Mouse (Mus musculus) forebrain, embryonic 13.5 days (tissue): ENCODE data around the gene Cobll1. TPM values are rescaled to one million over a fixed set of nuclear protein-coding genes. Genes with fewer than 3 reads are reported as not detected.

Experiments used
- ATAC-seq: fragments of 200-750 bp; cut with Nextera tagmentation; 2 replicates; pipeline ENCODE4 v1.8.0; 2017
- H3K27ac ChIP-seq: fragments of 300-500 bp; sonication (generic); 2 replicates; pipeline ENCODE4 v1.5.1; 2015; ENCODE audit warnings: inconsistent platforms, mild to moderate bottlenecking, moderate library complexity
- H3K27me3 ChIP-seq: fragments of 300-500 bp; sonication (generic); 2 replicates; pipeline ENCODE4 v1.6.1; 2015; ENCODE audit warnings: mild to moderate bottlenecking, inconsistent platforms
- H3K36me3 ChIP-seq: fragments of 300-500 bp; sonication (generic); 2 replicates; pipeline ENCODE4 v1.6.1; 2015; ENCODE audit warnings: mild to moderate bottlenecking, inconsistent platforms; ENCODE audit not compliant: poor library complexity, severe bottlenecking
- H3K4me1 ChIP-seq: fragments of 300-500 bp; sonication (generic); 2 replicates; pipeline ENCODE4 v1.6.1; 2015; ENCODE audit warnings: inconsistent platforms
- H3K4me2 ChIP-seq: fragments of 300-500 bp; sonication (generic); 2 replicates; pipeline ENCODE4 v1.6.1; 2015; ENCODE audit warnings: inconsistent platforms, mild to moderate bottlenecking, moderate library complexity
- H3K4me3 ChIP-seq: fragments of 300-500 bp; sonication (generic); 2 replicates; pipeline ENCODE4 v1.5.1; 2015; ENCODE audit warnings: mild to moderate bottlenecking, inconsistent platforms
- H3K9ac ChIP-seq: fragments of 300-500 bp; sonication (generic); 2 replicates; pipeline ENCODE4 v1.6.1; 2015; ENCODE audit warnings: mild to moderate bottlenecking, inconsistent platforms
- H3K9me3 ChIP-seq: fragments of 300-500 bp; sonication (generic); replicated peaks from 2 replicates; pipeline ENCODE4 v1.6.1; 2016; ENCODE audit warnings: inconsistent platforms
- WGBS: fragments of 180-500 bp; shearing (Covaris S2); methylation state at CpG from one replicate; pipeline ENCODE4 v1.1.7; 2015; 5-methylcytosine and 5-hydroxymethylcytosine counted together
- polyA plus RNA-seq: library from polyadenylated mRNA; unstranded; fragments of >200 nt; fragmentation: Nextera tagmentation; extraction: Ambion mirVana; gene quantifications from 2 replicates; pipeline ENCODE4 v1.2.1, GENCODE M21; 2015

The Cobll1 gene
- polyA plus RNA-seq, 1 experiment from 2014 or later = 2.7 TPM

GRCm38 (mm10) chr2:65214556-65214955, 24.6 kb downstream of the Cobll1 start:
- H3K9ac ChIP-seq = no peak overlapping the region
- no peak overlapping the region for H3K4me2 ChIP-seq
- WGBS = 97% methylated on average over 1 of the region's 1 CpGs
- H3K27ac ChIP-seq = no peak overlapping the region
- no peaks in the 10 kb centered on the region for H3K9me3 ChIP-seq
- H3K4me1 ChIP-seq = no peaks in the 10 kb centered on the region
- H3K4me3 ChIP-seq = no peak overlapping the region
- ATAC-seq = no peak
- no peaks in the 10 kb centered on the region for H3K27me3 ChIP-seq
- H3K36me3 ChIP-seq = no peaks in the 10 kb centered on the region

- WGBS = 93% methylated on average over 3 of the region's 3 CpGs
- H3K4me1 ChIP-seq = no peaks in the 10 kb centered on the region
These were observed 25.5 kb downstream of the Cobll1 start for GRCm38 (mm10) chr2:65213675-65214074.

DNA sequence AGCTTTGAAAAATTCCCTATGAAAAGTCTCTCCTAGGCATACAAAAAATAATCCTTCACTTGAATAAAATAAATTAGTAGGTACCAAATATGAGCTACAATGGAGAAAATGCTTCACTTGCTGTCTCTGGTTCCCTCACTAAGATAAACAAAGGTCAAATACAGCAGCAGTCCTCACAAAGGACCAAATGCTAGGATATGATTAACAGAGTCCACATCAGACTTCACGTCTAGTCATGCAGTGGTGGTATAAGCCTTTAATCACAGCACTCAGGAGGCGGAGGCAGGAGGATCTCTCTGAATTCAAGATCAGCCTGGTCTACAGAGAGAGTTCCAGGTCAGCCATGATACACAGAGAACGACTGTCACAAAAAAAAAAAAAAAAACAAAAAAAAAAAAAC, 27.6 kb downstream of the Cobll1 start:
- Histone ChIP-seq H3K9ac (no peak overlapping the region), H3K4me2 (no peak overlapping the region), H3K27ac (no peak overlapping the region), H3K4me3 (no peak overlapping the region), H3K4me1 (no peaks in the 10 kb centered on the region), H3K9me3 (no peaks in the 10 kb centered on the region), H3K36me3 (no peaks in the 10 kb centered on the region), H3K27me3 (no peaks in the 10 kb centered on the region)
- no peak for ATAC-seq
- 88% methylated on average over 3 of the region's 3 CpGs for WGBS

More at GRCm38 (mm10) chr2:65213675-65214074, 25.5 kb downstream of the Cobll1 start:
- no peak for ATAC-seq
- H3K9me3 ChIP-seq = no peaks in the 10 kb centered on the region
- H3K4me3 ChIP-seq = no peak overlapping the region
- H3K9ac ChIP-seq = no peak overlapping the region
- no peaks in the 10 kb centered on the region for H3K36me3 ChIP-seq
- H3K27me3 ChIP-seq = no peaks in the 10 kb centered on the region
- H3K4me2 ChIP-seq = no peak overlapping the region
- H3K27ac ChIP-seq = no peak overlapping the region

GRCm38 (mm10) chr2:65207750-65208149, 31.5 kb downstream of the Cobll1 start:
- Histone ChIP-seq H3K36me3 (no peaks in the 10 kb centered on the region), H3K4me2 (no peak overlapping the region), H3K27ac (no peak overlapping the region), H3K9ac (no peak overlapping the region), H3K4me1 (no peaks in the 10 kb centered on the region), H3K27me3 (no peaks in the 10 kb centered on the region), H3K4me3 (no peak overlapping the region), H3K9me3 (no peaks in the 10 kb centered on the region)
- ATAC-seq = no peak
- WGBS = 96% methylated on average over 2 of the region's 2 CpGs

DNA sequence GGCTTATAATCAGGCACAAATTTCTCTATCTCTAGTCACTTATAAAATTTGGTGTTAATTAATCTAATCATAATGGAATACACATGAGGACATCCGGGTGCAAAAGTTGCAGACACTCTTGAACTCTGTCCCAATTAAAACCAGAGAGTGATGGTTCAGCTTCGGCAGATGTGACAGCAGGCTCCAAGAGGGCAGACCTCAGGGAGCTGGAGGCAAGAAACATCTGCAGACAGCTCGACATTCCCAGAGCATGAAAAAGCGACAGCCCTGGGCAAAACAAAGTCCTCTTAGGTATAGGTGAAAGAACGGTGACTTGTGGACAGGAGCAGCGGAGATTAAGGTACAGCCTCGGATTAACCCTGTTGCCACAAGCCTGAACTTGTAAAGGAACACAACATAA, 35.5 kb downstream of the Cobll1 start:
- Histone ChIP-seq H3K4me1 (no peaks in the 10 kb centered on the region), H3K27ac (no peak overlapping the region), H3K4me2 (no peak overlapping the region), H3K9me3 (no peaks in the 10 kb centered on the region), H3K4me3 (no peak overlapping the region), H3K36me3 (no peaks in the 10 kb centered on the region), H3K27me3 (no peaks in the 10 kb centered on the region), H3K9ac (no peak overlapping the region)
- WGBS = 82% methylated on average over 7 of the region's 7 CpGs
- no peak for ATAC-seq

- ATAC-seq = no peak
- no peaks in the 10 kb centered on the region for H3K36me3 ChIP-seq
- no peaks in the 10 kb centered on the region for H3K4me1 ChIP-seq
- no peak overlapping the region for H3K4me3 ChIP-seq
- no peak overlapping the region for H3K4me2 ChIP-seq
- no peak overlapping the region for H3K9ac ChIP-seq
- H3K9me3 ChIP-seq = no peaks in the 10 kb centered on the region
- 87% methylated on average over 9 of the region's 9 CpGs for WGBS
- no peaks in the 10 kb centered on the region for H3K27me3 ChIP-seq
- H3K27ac ChIP-seq = no peak overlapping the region
These were observed 39.5 kb downstream of the Cobll1 start for GRCm38 (mm10) chr2:65199706-65200105.

DNA sequence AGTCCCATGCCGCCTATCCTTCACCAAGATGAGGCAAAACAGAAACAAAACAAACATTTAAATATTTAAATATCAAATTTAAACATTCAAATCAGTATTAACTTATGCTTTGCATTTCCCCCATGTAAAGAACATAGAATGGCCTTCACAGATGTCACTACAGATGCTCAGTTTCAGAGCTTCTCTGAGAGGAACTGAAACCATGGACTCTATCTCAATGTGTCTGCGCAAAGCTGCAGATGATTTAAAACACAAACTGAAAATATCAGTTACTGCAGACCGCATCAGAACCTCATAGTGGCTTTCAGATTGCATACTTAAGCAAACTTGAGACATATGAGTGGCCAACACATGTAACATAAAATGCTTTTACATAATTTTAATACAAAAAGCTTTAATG, 40.6 kb downstream of the Cobll1 start:
- Histone ChIP-seq H3K9ac (no peak overlapping the region), H3K36me3 (no peaks in the 10 kb centered on the region), H3K27ac (no peak overlapping the region), H3K4me3 (no peak overlapping the region), H3K4me2 (no peak overlapping the region), H3K4me1 (no peaks in the 10 kb centered on the region), H3K9me3 (no peaks in the 10 kb centered on the region), H3K27me3 (no peaks in the 10 kb centered on the region)
- no peak for ATAC-seq
- 92% methylated on average over 3 of the region's 3 CpGs for WGBS

- 91% methylated on average over 1 of the region's 1 CpGs for WGBS
- H3K9me3 ChIP-seq = no peaks in the 10 kb centered on the region
- no peak overlapping the region for H3K27ac ChIP-seq
- no peaks in the 10 kb centered on the region for H3K4me1 ChIP-seq
- H3K4me3 ChIP-seq = no peak overlapping the region
- H3K36me3 ChIP-seq = no peaks in the 10 kb centered on the region
- no peak overlapping the region for H3K9ac ChIP-seq
- H3K27me3 ChIP-seq = no peaks in the 10 kb centered on the region
- H3K4me2 ChIP-seq = no peak overlapping the region
- ATAC-seq = no peak
These were observed 42.2 kb downstream of the Cobll1 start for GRCm38 (mm10) chr2:65196994-65197393.

- 84% methylated on average over 9 of the region's 9 CpGs for WGBS
- H3K27ac ChIP-seq = no peak overlapping the region
- no peaks in the 10 kb centered on the region for H3K4me1 ChIP-seq
- H3K36me3 ChIP-seq = no peaks in the 10 kb centered on the region
- no peak overlapping the region for H3K4me2 ChIP-seq
- no peaks in the 10 kb centered on the region for H3K9me3 ChIP-seq
- no peak overlapping the region for H3K4me3 ChIP-seq
- H3K27me3 ChIP-seq = no peaks in the 10 kb centered on the region
- ATAC-seq = no peak
- H3K9ac ChIP-seq = no peak overlapping the region
These were observed 43.8 kb downstream of the Cobll1 start for GRCm38 (mm10) chr2:65195233-65196010.

- Histone ChIP-seq H3K9me3 (no peaks in the 10 kb centered on the region), H3K4me3 (no peak overlapping the region), H3K4me2 (no peak overlapping the region), H3K27me3 (no peaks in the 10 kb centered on the region), H3K4me1 (no peaks in the 10 kb centered on the region), H3K9ac (no peak overlapping the region), H3K27ac (no peak overlapping the region), H3K36me3 (no peaks in the 10 kb centered on the region)
- no peak for ATAC-seq
- WGBS = 87% methylated on average over 12 of the region's 12 CpGs
These were observed 46.0 kb downstream of the Cobll1 start for GRCm38 (mm10) chr2:65193091-65193795.

GRCm38 (mm10) chr2:65191398-65191797, 47.8 kb downstream of the Cobll1 start:
- H3K4me2 ChIP-seq = no peak overlapping the region
- no peaks in the 10 kb centered on the region for H3K9me3 ChIP-seq
- H3K27me3 ChIP-seq = no peaks in the 10 kb centered on the region
- H3K27ac ChIP-seq = no peak overlapping the region
- no peak for ATAC-seq
- 80% methylated on average over 7 of the region's 7 CpGs for WGBS
- no peaks in the 10 kb centered on the region for H3K4me1 ChIP-seq
- no peaks in the 10 kb centered on the region for H3K36me3 ChIP-seq
- no peak overlapping the region for H3K9ac ChIP-seq
- no peak overlapping the region for H3K4me3 ChIP-seq

DNA sequence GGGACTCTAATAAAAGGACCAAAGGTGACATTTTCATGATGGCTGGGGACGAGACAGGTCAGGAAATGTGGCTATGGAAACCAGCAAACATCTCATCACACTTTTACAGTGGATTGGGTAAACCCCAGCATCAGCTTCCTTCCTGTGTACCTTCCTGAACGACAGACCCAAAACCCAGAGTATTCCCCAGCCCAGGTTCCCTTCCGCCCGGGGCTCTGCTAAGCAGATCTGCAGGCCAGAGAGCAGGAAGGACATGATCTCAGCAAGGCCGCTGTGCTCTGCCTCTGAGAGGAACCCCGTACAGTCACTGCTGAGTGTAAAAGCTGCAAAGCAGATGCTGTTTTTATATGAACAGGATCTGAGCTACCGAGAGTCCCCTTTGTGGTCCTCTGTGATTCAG, 49.9 kb downstream of the Cobll1 start:
- no peak for ATAC-seq
- H3K4me3 ChIP-seq = no peak overlapping the region
- no peaks in the 10 kb centered on the region for H3K27me3 ChIP-seq
- no peaks in the 10 kb centered on the region for H3K36me3 ChIP-seq
- no peaks in the 10 kb centered on the region for H3K4me1 ChIP-seq
- H3K9ac ChIP-seq = no peak overlapping the region
- no peaks in the 10 kb centered on the region for H3K9me3 ChIP-seq
- WGBS = 73% methylated on average over 7 of the region's 7 CpGs
- no peak overlapping the region for H3K4me2 ChIP-seq
- no peak overlapping the region for H3K27ac ChIP-seq
